Mouse (Mus musculus) CD4-positive helper T cell, adult 2 months (primary cell): Measurements from ENCODE around the gene Tnfrsf12a.
A peak's percentile ranks its signal among the peaks of the same experiment; 100 is the strongest.

Experiments used
- DNase-seq: peaks from one replicate; pipeline ENCODE4 v3.0.0-alpha.2; 2012; ENCODE audit warnings: low read depth, missing footprints, low spot score

Tnfrsf12a gene

GRCm38 (mm10) chr17:23651363-23651762 lies 25.9 kb downstream of the Tnfrsf12a start:
- DNase-seq = no peak

GRCm38 (mm10) chr17:23645894-23646293 lies 31.4 kb downstream of the Tnfrsf12a start:
- no peak for DNase-seq

GRCm38 (mm10) chr17:23644613-23645495 lies 32.4 kb downstream of the Tnfrsf12a start, which contains the start of gene Mmp25:
Gene Mmp25 (minus strand): TSS chr17:23645277.
- no peak for DNase-seq

- DNase-seq = no peak
Observed at GRCm38 (mm10) chr17:23631241-23631640, 46.0 kb downstream of the Tnfrsf12a start.

GRCm38 (mm10) chr17:23630195-23631020 lies 46.9 kb downstream of the Tnfrsf12a start:
- peak; percentile 84 for DNase-seq

GRCm38 (mm10) chr17:23627813-23628212 lies 49.5 kb downstream of the Tnfrsf12a start:
- DNase-seq = no peak
